8 mouse cellular contexts compared by ENCODE assay signal in the genomic region with DNA sequence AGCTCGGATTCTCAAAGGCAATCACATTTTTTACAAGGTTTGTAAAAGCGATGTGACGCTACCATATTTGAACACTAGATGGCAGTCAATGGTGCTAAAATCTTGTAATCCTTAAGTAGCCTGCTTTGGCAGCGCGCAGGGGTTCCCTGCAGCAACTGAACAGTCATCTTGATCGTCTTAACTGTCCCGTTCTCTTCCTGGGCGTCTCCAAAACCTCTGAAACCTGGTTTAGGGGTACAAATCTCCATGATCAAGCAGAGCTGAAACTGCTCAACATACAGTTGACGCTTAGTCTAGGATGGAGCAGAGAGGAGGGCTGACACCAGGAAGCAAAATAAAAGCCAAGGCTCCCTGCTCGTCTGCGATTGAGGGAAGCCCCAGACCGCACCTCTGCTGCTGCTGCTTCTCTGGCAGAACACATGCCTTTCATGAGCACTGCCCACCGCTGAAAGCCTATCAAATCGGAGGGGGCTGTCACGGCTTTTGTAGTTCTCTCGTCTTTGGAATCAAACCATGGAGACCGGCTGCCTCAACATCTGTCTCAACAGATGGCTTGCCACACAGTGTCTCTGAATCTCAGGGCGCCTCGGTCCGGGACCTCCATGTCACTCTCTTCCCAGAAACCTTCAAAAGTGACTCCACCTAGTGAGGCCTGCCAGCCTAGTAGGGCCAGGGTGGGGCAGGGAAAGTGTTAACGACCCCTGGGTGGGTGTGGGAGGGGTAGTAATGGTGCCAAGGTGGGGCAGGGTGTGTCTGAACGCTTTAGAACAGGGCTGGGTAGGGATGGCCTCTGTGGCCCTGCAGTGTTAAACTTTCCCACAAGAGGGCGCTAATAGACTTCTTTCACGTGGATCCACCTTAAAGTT. TPM values are rescaled to one million over a fixed set of nuclear protein-coding genes. Genes with fewer than 3 reads are reported as not detected.
DNase-seq lines count a peak whose midpoint lies in the region; ATAC-seq and TF ChIP-seq lines count a peak whose summit lies in the region.

No protein-coding gene starts in this region.

- no peak overlapping the region for H3K27ac ChIP-seq in cortical plate, adult 2 months (ENCODE audit: insufficient read depth, low read length)

- peak; percentile 84 for DNase-seq in adipocyte (ENCODE audit: low spot score)
- DNase-seq in gastrocnemius, postnatal 10 days: peak; percentile 69
- DNase-seq in induced T-regulatory cell, adult 2 months (ENCODE audit: low read depth): peak; percentile 92
- peak; percentile 45 to 89 for DNase-seq in left cerebral cortex, adult 9 months (ENCODE audit: low spot score in 2 of 2)
- peak; percentile 75 for DNase-seq in right cerebral cortex, postnatal 14 days
- DNase-seq in yolk sac, embryonic 10.5 days (ENCODE audit: low spot score): peak; percentile 73

- peak; percentile 81 for ATAC-seq in megakaryocyte progenitor cell, adult 5-6 weeks (replicated peaks; ENCODE audit: poor library complexity)

- peak overlapping the region; percentile 19 for H3K4me3 ChIP-seq in cortical plate, adult 2 months (ENCODE audit: insufficient read depth, low read length)

- TF ChIP-seq POLR2A in cortical plate, adult 2 months (IDR thresholded peaks at IDR 0.05; ENCODE audit: extremely low read depth, insufficient read depth, low read length): no peak

- TF ChIP-seq CTCF in cortical plate, adult 2 months (IDR thresholded peaks at IDR 0.05; ENCODE audit: extremely low read depth, insufficient read depth, low read length): peak; percentile 58

- H3K4me1 ChIP-seq in cortical plate, adult 2 months (ENCODE audit: control insufficient read depth, insufficient read depth, low read length): peaks cover 2% of the 10 kb centered on the region; the same call in 1 of the 2 replicates

RNA-seq across cellular contexts. Expression of gene Zdhhc13, which starts 39.3 kb away (rescaled TPM):
- 21.3 TPM in 2 replicates for polyA plus RNA-seq in cortical plate, adult 2 months (2012; rRNA removed)
- 1 to 10 TPM; 5.1 to 5.9 TPM for total RNA-seq in gastrocnemius, postnatal 10 days (2021)
- 62.0 and 63.1 TPM in 2 replicates for total RNA-seq in megakaryocyte progenitor cell, adult 5-6 weeks (2015)
- total RNA-seq in megakaryocyte progenitor cell, adult 5-6 weeks (2017): 38.5 and 51.3 TPM in 2 replicates

Comparison
In these comparisons a context has a peak if more than half of its experiments do, and no peak if none do; other contexts are left out.
1. RNA of gene Zdhhc13, which starts 39.3 kb away (total RNA-seq): 38.5 to 63.1 TPM in megakaryocyte progenitor cell, adult 5-6 weeks; 5.1 to 5.9 TPM in gastrocnemius, postnatal 10 days; every median in the first group is over 4 times any median in the second.
2. Peak in every context shown above with its lines, with median percentiles within 50 percentile points of each other: DNase-seq.